ENCODE assay signal across 8 mouse cellular contexts in the genomic region with DNA sequence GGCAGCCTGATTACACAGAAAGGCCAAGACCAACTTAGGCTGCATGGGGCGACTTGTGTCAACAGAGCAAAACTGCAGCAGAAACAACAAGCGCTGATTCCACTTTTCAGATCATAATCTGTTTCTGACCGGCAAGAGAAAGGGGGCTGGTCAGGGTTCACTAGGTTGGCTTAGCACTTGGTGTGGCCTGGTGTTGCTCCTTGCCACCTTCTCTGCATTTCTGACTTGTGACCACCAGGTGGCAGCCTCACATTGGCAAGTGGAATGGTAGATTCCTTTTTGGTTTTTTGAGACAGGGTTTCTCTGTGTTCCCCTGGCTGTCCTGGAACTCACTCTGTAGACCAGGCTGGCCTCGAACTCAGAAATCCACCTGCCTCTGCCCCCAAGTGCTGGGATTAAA. TPM values are rescaled to one million over a fixed set of nuclear protein-coding genes. Genes with fewer than 3 reads are reported as not detected.
DNase-seq lines count a peak whose midpoint lies in the region; ATAC-seq and TF ChIP-seq lines count a peak whose summit lies in the region.

No protein-coding gene starts in this region.

- H3K9ac ChIP-seq in MEL (ENCODE audit: control insufficient read depth, low read depth, low read length, poor library complexity, severe bottlenecking): no peak overlapping the region
- H3K9ac ChIP-seq in hindbrain, embryonic 15.5 days: no peak overlapping the region
- no peak overlapping the region for H3K9ac ChIP-seq in midbrain, embryonic 11.5 days (ENCODE audit: low read length)

- TF ChIP-seq POLR2A in MEL (IDR thresholded peaks at IDR 0.05; ENCODE audit: control insufficient read depth in 1 of 2, insufficient read depth in 1 of 2, low read depth in 1 of 2, low read length in 2 of 2, poor library complexity in 1 of 2): no peak
- TF ChIP-seq POLR2A in bone marrow, adult 2 months (IDR thresholded peaks at IDR 0.05; ENCODE audit: borderline replicate concordance, control insufficient read depth, low read depth, low read length): no peak
- no peak for TF ChIP-seq POLR2A in embryonic fibroblast, embryonic 13.5 days (IDR thresholded peaks at IDR 0.05; ENCODE audit: low read depth, low read length)

- ATAC-seq in hindbrain, embryonic 15.5 days (ENCODE audit: low FRiP score, low read depth): 0 out of 2 replicates have a peak, but pooled peaks have one; percentile 38
- no peak for ATAC-seq in midbrain, embryonic 11.5 days (ENCODE audit: low FRiP score)

- no peaks in the 10 kb centered on the region for H3K36me3 ChIP-seq in MEL (ENCODE audit: control insufficient read depth in 1 of 2, insufficient read depth in 2 of 2, low read length in 2 of 2)
- H3K36me3 ChIP-seq in hindbrain, embryonic 15.5 days: no peaks in the 10 kb centered on the region
- H3K36me3 ChIP-seq in midbrain, embryonic 11.5 days (ENCODE audit: control insufficient read depth, insufficient read depth, low read length): no peaks in the 10 kb centered on the region

- no peaks in the 10 kb centered on the region for H3K79me2 ChIP-seq in MEL (ENCODE audit: control insufficient read depth, insufficient read depth, low read length, poor library complexity)

- no peak overlapping the region for H3K27ac ChIP-seq in MEL (ENCODE audit: control insufficient read depth, low read depth, low read length)
- H3K27ac ChIP-seq in bone marrow, adult 2 months (ENCODE audit: control insufficient read depth, insufficient read depth, low read depth, low read length, poor library complexity): no peak overlapping the region
- no peak overlapping the region for H3K27ac ChIP-seq in embryonic fibroblast, embryonic 13.5 days (ENCODE audit: insufficient read depth, low read length)
- H3K27ac ChIP-seq in hindbrain, embryonic 15.5 days (replicated peaks): no peak overlapping the region
- no peak overlapping the region for H3K27ac ChIP-seq in midbrain, embryonic 11.5 days (ENCODE audit: low read depth, low read length)

- peak; percentile 67 for TF ChIP-seq RAD21 in MEL (IDR thresholded peaks at IDR 0.05; ENCODE audit: low read depth, low read length)

- WGBS in bone marrow, adult 2 months: 32% methylated on average over 4 of the region's 4 CpGs
- WGBS in hindbrain, embryonic 15.5 days: 39% methylated on average over 4 of the region's 4 CpGs
- 29% methylated on average over 4 of the region's 4 CpGs for WGBS in midbrain, embryonic 11.5 days

- peak; percentile 83 for DNase-seq in MEL (ENCODE audit: low read depth, low spot score)
- DNase-seq in left cerebral cortex, adult 18-20 months (ENCODE audit: low spot score in 2 of 2): peak; percentile 72 to 79
- DNase-seq in midbrain, embryonic 11.5 days (ENCODE audit: low spot score, missing footprints): peak; percentile 97
- peak; percentile 80 for DNase-seq in right cerebral cortex, postnatal 4 days
- DNase-seq in yolk sac, embryonic 10.5 days (ENCODE audit: low spot score): peak; percentile 53

- H3K4me3 ChIP-seq in MEL (ENCODE audit: control insufficient read depth in 1 of 2, insufficient read depth in 1 of 2, low read depth in 2 of 2, low read length in 2 of 2): no peak overlapping the region
- H3K4me3 ChIP-seq in bone marrow, adult 2 months (replicated peaks; ENCODE audit: control insufficient read depth, low read depth, low read length): no peak overlapping the region
- H3K4me3 ChIP-seq in embryonic fibroblast, embryonic 13.5 days (ENCODE audit: insufficient read depth, low read length): no peak overlapping the region
- H3K4me3 ChIP-seq in hindbrain, embryonic 15.5 days: no peak overlapping the region
- H3K4me3 ChIP-seq in midbrain, embryonic 11.5 days (ENCODE audit: low read depth, low read length): no peak overlapping the region

- H3K4me2 ChIP-seq in hindbrain, embryonic 15.5 days: no peak overlapping the region
- H3K4me2 ChIP-seq in midbrain, embryonic 11.5 days: no peak overlapping the region

- no peak for TF ChIP-seq EP300 in MEL (IDR thresholded peaks at IDR 0.05; ENCODE audit: low read depth in 1 of 2, low read length in 2 of 2)

- H3K27me3 ChIP-seq in MEL (ENCODE audit: control insufficient read depth in 1 of 2, insufficient read depth in 2 of 2, low read length in 2 of 2): peaks cover 1 to 2% of the 10 kb centered on the region in 2 experiments; a peak in 2 of 4 replicates
- H3K27me3 ChIP-seq in hindbrain, embryonic 15.5 days: no peaks in the 10 kb centered on the region
- no peaks in the 10 kb centered on the region for H3K27me3 ChIP-seq in midbrain, embryonic 11.5 days (ENCODE audit: control insufficient read depth, insufficient read depth, low read length)

- peak; percentile 74 to 82 (median 78) for TF ChIP-seq CTCF in MEL (IDR thresholded peaks at IDR 0.05 in 2 of 3, conservative IDR thresholded peaks at IDR 0.05 in 1 of 3; ENCODE audit: control insufficient read depth in 1 of 3, insufficient read depth in 1 of 3, low read depth in 2 of 3, low read length in 3 of 3, poor library complexity in 1 of 3, severe bottlenecking in 1 of 3)
- TF ChIP-seq CTCF in bone marrow, adult 2 months (IDR thresholded peaks at IDR 0.05; ENCODE audit: control insufficient read depth, insufficient read depth, low read length): peak; percentile 76
- peak; percentile 88 for TF ChIP-seq CTCF in embryonic fibroblast, embryonic 13.5 days (IDR thresholded peaks at IDR 0.05; ENCODE audit: borderline replicate concordance, insufficient read depth, low read length)

- no peaks in the 10 kb centered on the region for H3K4me1 ChIP-seq in MEL (ENCODE audit: control insufficient read depth in 1 of 2, insufficient read depth in 2 of 2, low read length in 2 of 2)
- H3K4me1 ChIP-seq in bone marrow, adult 2 months (ENCODE audit: control insufficient read depth, insufficient read depth, low read length): no peaks in the 10 kb centered on the region
- no peaks in the 10 kb centered on the region for H3K4me1 ChIP-seq in embryonic fibroblast, embryonic 13.5 days (ENCODE audit: control insufficient read depth, insufficient read depth, low read length)
- H3K4me1 ChIP-seq in hindbrain, embryonic 15.5 days (replicated peaks): no peaks in the 10 kb centered on the region
- no peaks in the 10 kb centered on the region for H3K4me1 ChIP-seq in midbrain, embryonic 11.5 days (ENCODE audit: control insufficient read depth, insufficient read depth, low read length)

- H3K9me3 ChIP-seq in MEL (replicated peaks; ENCODE audit: insufficient read depth, low read length): no peaks in the 10 kb centered on the region
- H3K9me3 ChIP-seq in hindbrain, embryonic 15.5 days: no peaks in the 10 kb centered on the region
- H3K9me3 ChIP-seq in midbrain, embryonic 11.5 days (ENCODE audit: control insufficient read depth, low read length): no peaks in the 10 kb centered on the region

TF ChIP-seq in MEL, 35 proteins besides CTCF, POLR2A, EP300 and RAD21:
- TF ChIP-seq ZC3H11A (IDR thresholded peaks at IDR 0.05; ENCODE audit: low read depth, low read length) (peak; percentile 56), ZMIZ1 (IDR thresholded peaks at IDR 0.05; ENCODE audit: low read depth, low read length) (no peak), TCF12 (IDR thresholded peaks at IDR 0.05; ENCODE audit: low read depth, low read length) (no peak), SMC3 (IDR thresholded peaks at IDR 0.05; ENCODE audit: low read depth, low read length) (peak; percentile 72), TAL1 (IDR thresholded peaks at IDR 0.05; ENCODE audit: low read length) (no peak)
TF ChIP-seq in MEL: peak in this region for 2.

RNA-seq across cellular contexts. Expression of gene Slc28a1, which starts 47.7 kb away (rescaled TPM):
- not detected in 2 replicates for total RNA-seq in MEL (2012; rRNA removed)
- not detected for polyA plus RNA-seq in MEL (2012; ENCODE audit: insufficient read depth in 1 of 2, insufficient read length in 2 of 2, low read depth in 1 of 2, low replicate concordance in 2 of 2, missing spikeins in 1 of 2)
- 1.0 TPM in 1 of 2 replicates, not detected in the other for polyA plus RNA-seq in bone marrow, adult 2 months (2011; ENCODE audit: insufficient read depth, insufficient read length, low replicate concordance, missing spikeins)
- not detected in 2 replicates for polyA plus RNA-seq in embryonic fibroblast, embryonic 13.5 days (2011; ENCODE audit: insufficient read length, low read depth, missing spikeins)
- not detected in 2 replicates for polyA plus RNA-seq in hindbrain, embryonic 15.5 days (2015; fragmentation: Nextera tagmentation; extraction: Ambion mirVana)
- under 1 TPM; 0.16 to 0.30 TPM for total RNA-seq in left cerebral cortex, adult 18-20 months (2021)
- polyA plus RNA-seq in midbrain, embryonic 11.5 days (2014; fragmentation: Nextera tagmentation; extraction: Ambion mirVana): 0.06 and 0.07 TPM in 2 replicates

RNA-seq across cellular contexts. Expression of gene Pde8a, which starts 51.1 kb away (rescaled TPM):
- total RNA-seq in MEL (2012; rRNA removed): not detected in 2 replicates
- polyA plus RNA-seq in MEL (2012; ENCODE audit: insufficient read depth in 1 of 2, insufficient read length in 2 of 2, low read depth in 1 of 2, low replicate concordance in 2 of 2, missing spikeins in 1 of 2): under 1 TPM in 1 of 2 experiments, not detected in 1; 0.11 TPM
- 3.0 and 6.7 TPM in 2 replicates for polyA plus RNA-seq in bone marrow, adult 2 months (2011; ENCODE audit: insufficient read depth, insufficient read length, low replicate concordance, missing spikeins)
- polyA plus RNA-seq in embryonic fibroblast, embryonic 13.5 days (2011; ENCODE audit: insufficient read length, low read depth, missing spikeins): 20.8 and 30.6 TPM in 2 replicates
- 1.9 and 2.4 TPM in 2 replicates for polyA plus RNA-seq in hindbrain, embryonic 15.5 days (2015; fragmentation: Nextera tagmentation; extraction: Ambion mirVana)
- 1 to 10 TPM; 7.5 to 7.9 TPM for total RNA-seq in left cerebral cortex, adult 18-20 months (2021)
- 2.9 and 3.0 TPM in 2 replicates for polyA plus RNA-seq in midbrain, embryonic 11.5 days (2014; fragmentation: Nextera tagmentation; extraction: Ambion mirVana)
